Mouse (Mus musculus): Measurements from ENCODE around the gene Orc2. TPM values are rescaled to one million over a fixed set of nuclear protein-coding genes. Genes with fewer than 3 reads are reported as not detected.

The Orc2 gene
- 77.7 and 80.2 TPM in 2 replicates for polyA plus RNA-seq (2011; ENCODE audit: insufficient read depth, insufficient read length, low read depth, missing spikeins)

DNA sequence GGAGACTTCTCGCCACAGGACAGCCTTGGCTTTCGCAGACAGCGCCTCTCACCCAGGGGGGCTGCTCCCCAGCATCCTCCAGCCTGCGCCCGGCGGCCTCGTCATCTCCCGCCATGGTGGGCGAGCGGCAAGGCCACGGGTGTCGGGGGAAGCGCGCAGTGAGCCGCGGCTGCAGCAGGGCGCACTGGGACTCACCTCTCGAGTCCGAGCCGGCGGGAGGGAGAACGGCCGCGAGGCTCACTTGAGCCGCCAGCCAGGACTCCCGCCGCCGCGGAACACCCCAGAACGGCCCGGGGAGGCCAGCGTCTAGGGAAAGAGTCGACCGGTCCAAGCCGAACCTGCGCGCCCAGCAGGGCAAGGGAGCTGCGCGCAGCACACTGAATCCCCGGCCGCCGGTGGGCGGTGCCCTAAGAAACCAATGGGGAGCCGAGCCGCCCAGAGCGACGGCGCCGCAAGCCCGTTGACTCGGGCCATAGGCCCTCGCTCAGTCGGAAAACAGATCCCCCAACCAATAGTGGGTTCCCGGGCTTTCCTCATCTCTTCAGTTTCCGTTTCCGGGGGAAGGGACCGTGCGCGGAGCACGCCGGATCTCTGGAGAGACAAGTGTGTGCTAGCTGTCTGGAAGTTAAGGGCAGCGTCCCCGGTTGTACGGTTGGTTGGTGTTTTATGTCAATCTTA lies at the start of gene Orc2:
Orc2 (minus strand) TSS at position 533 of the 678 bp plus-strand sequence.
- H3K9ac ChIP-seq (ENCODE audit: low read depth, poor library complexity, severe bottlenecking) = peak within 1 kb of the TSS; percentile 96
- H3K36me3 ChIP-seq (ENCODE audit: control insufficient read depth, insufficient read depth, low read length, poor library complexity, severe bottlenecking) = peaks cover 12% of the 10 kb centered on the region
- peaks cover 41% of the 10 kb centered on the region for H3K9me3 ChIP-seq (replicated peaks; ENCODE audit: control insufficient read depth, insufficient read depth, low read length, poor library complexity, severe bottlenecking)
- H3K27me3 ChIP-seq (ENCODE audit: control insufficient read depth, insufficient read depth, low read length, poor library complexity, severe bottlenecking) = no peaks in the 10 kb centered on the region
- H3K4me3 ChIP-seq (ENCODE audit: low read depth, low read length) = peak within 1 kb of the TSS; percentile 99
- TF ChIP-seq POLR2A (IDR thresholded peaks at IDR 0.05; ENCODE audit: insufficient read depth, low read length) (peak; percentile 17), CTCF (IDR thresholded peaks at IDR 0.05; ENCODE audit: low read depth, low read length) (no peak)
- H3K4me1 ChIP-seq (ENCODE audit: control insufficient read depth, insufficient read depth, low read length) = no peaks in the 10 kb centered on the region
- 0 out of 2 replicates have a peak within 1 kb of the TSS, but pooled peaks have one; percentile 21 for H3K27ac ChIP-seq (ENCODE audit: insufficient read depth, low read length)

DNA sequence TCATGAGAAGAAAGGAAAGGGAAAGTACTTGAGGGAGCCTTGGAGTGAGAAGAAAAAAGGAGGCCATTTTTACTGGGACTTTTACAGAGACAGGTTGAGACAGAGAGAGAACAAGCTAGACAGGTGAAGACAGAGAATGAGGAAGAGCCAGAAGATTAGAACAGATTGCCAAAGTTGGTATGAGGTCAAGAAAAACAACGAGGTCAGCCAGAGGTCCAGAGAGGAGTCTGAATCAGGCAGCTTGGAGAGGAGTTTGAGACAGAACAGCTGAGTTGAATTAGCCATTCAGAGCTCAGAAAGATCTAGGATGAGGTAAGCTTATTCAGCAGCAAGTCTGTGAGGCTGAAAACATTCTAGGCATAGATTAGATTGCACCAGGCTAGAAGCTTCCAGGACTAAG lies 36.5 kb upstream of the Orc2 start:
- Histone ChIP-seq H3K9me3 (replicated peaks; ENCODE audit: control insufficient read depth, insufficient read depth, low read length, poor library complexity, severe bottlenecking) (no peaks in the 10 kb centered on the region), H3K4me1 (ENCODE audit: control insufficient read depth, insufficient read depth, low read length) (no peaks in the 10 kb centered on the region), H3K9ac (ENCODE audit: low read depth, poor library complexity, severe bottlenecking) (no peak overlapping the region), H3K36me3 (ENCODE audit: control insufficient read depth, insufficient read depth, low read length, poor library complexity, severe bottlenecking) (peaks cover 3% of the 10 kb centered on the region), H3K4me3 (ENCODE audit: low read depth, low read length) (no peak overlapping the region), H3K27me3 (ENCODE audit: control insufficient read depth, insufficient read depth, low read length, poor library complexity, severe bottlenecking) (no peaks in the 10 kb centered on the region), H3K27ac (ENCODE audit: insufficient read depth, low read length) (no peak overlapping the region)
- no peak for TF ChIP-seq EP300 (IDR thresholded peaks at IDR 0.05; ENCODE audit: insufficient read depth, low read depth, low read length)
- TF ChIP-seq POLR2A (IDR thresholded peaks at IDR 0.05; ENCODE audit: insufficient read depth, low read length) = no peak
- TF ChIP-seq CTCF (IDR thresholded peaks at IDR 0.05; ENCODE audit: low read depth, low read length) = no peak

DNA sequence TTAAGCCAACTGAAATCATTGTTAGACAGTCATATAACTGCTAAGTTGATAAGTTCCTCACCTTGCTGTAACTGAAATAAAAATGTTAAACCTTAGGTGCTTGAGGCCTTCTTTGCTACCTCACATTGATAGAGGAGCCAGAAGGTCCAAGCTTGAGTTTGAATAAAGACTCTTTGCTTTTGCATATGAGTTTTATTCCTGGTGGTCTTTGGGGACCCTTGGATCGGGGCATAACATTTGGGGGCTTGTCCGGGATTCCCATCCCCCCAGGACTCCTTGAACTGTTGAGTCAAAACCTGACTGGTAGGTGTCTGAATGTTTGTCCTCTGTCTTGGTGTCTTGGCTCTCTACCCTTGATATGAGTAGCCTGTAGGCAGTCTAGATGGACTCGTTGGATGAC lies 2.3 kb upstream of the Orc2 start:
- Histone ChIP-seq H3K27me3 (ENCODE audit: control insufficient read depth, insufficient read depth, low read length, poor library complexity, severe bottlenecking) (no peaks in the 10 kb centered on the region), H3K27ac (ENCODE audit: insufficient read depth, low read length) (no peak overlapping the region), H3K36me3 (ENCODE audit: control insufficient read depth, insufficient read depth, low read length, poor library complexity, severe bottlenecking) (no peaks in the 10 kb centered on the region), H3K4me3 (ENCODE audit: low read depth, low read length) (no peak overlapping the region), H3K4me1 (ENCODE audit: control insufficient read depth, insufficient read depth, low read length) (no peaks in the 10 kb centered on the region), H3K9ac (ENCODE audit: low read depth, poor library complexity, severe bottlenecking) (no peak overlapping the region), H3K9me3 (replicated peaks; ENCODE audit: control insufficient read depth, insufficient read depth, low read length, poor library complexity, severe bottlenecking) (peaks cover 65% of the 10 kb centered on the region)
- no peak for TF ChIP-seq POLR2A (IDR thresholded peaks at IDR 0.05; ENCODE audit: insufficient read depth, low read length)
- TF ChIP-seq EP300 (IDR thresholded peaks at IDR 0.05; ENCODE audit: insufficient read depth, low read depth, low read length) = no peak
- TF ChIP-seq CTCF (IDR thresholded peaks at IDR 0.05; ENCODE audit: low read depth, low read length) = no peak

GRCm38 (mm10) chr1:58503793-58504370 lies 1.0 kb downstream of the Orc2 start:
- TF ChIP-seq CTCF (IDR thresholded peaks at IDR 0.05; ENCODE audit: low read depth, low read length) = no peak
- no peak for TF ChIP-seq POLR2A (IDR thresholded peaks at IDR 0.05; ENCODE audit: insufficient read depth, low read length)
- TF ChIP-seq EP300 (IDR thresholded peaks at IDR 0.05; ENCODE audit: insufficient read depth, low read depth, low read length) = no peak
- Histone ChIP-seq H3K27me3 (ENCODE audit: control insufficient read depth, insufficient read depth, low read length, poor library complexity, severe bottlenecking) (no peaks in the 10 kb centered on the region), H3K36me3 (ENCODE audit: control insufficient read depth, insufficient read depth, low read length, poor library complexity, severe bottlenecking) (peaks cover 20% of the 10 kb centered on the region), H3K27ac (ENCODE audit: insufficient read depth, low read length) (no peak overlapping the region), H3K9me3 (replicated peaks; ENCODE audit: control insufficient read depth, insufficient read depth, low read length, poor library complexity, severe bottlenecking) (peaks cover 33% of the 10 kb centered on the region), H3K4me1 (ENCODE audit: control insufficient read depth, insufficient read depth, low read length) (no peaks in the 10 kb centered on the region), H3K4me3 (ENCODE audit: low read depth, low read length) (peak overlapping the region; percentile 99), H3K9ac (ENCODE audit: low read depth, poor library complexity, severe bottlenecking) (peak overlapping the region; percentile 96)

GRCm38 (mm10) chr1:58503134-58503533 lies 1.8 kb downstream of the Orc2 start:
- Histone ChIP-seq H3K9me3 (replicated peaks; ENCODE audit: control insufficient read depth, insufficient read depth, low read length, poor library complexity, severe bottlenecking) (peaks cover 26% of the 10 kb centered on the region), H3K36me3 (ENCODE audit: control insufficient read depth, insufficient read depth, low read length, poor library complexity, severe bottlenecking) (peaks cover 24% of the 10 kb centered on the region), H3K4me3 (ENCODE audit: low read depth, low read length) (no peak overlapping the region), H3K27me3 (ENCODE audit: control insufficient read depth, insufficient read depth, low read length, poor library complexity, severe bottlenecking) (no peaks in the 10 kb centered on the region), H3K4me1 (ENCODE audit: control insufficient read depth, insufficient read depth, low read length) (no peaks in the 10 kb centered on the region), H3K27ac (ENCODE audit: insufficient read depth, low read length) (no peak overlapping the region), H3K9ac (ENCODE audit: low read depth, poor library complexity, severe bottlenecking) (peak overlapping the region; percentile 96; the same call in 1 of the 2 replicates)
- no peak for TF ChIP-seq EP300 (IDR thresholded peaks at IDR 0.05; ENCODE audit: insufficient read depth, low read depth, low read length)

DNA sequence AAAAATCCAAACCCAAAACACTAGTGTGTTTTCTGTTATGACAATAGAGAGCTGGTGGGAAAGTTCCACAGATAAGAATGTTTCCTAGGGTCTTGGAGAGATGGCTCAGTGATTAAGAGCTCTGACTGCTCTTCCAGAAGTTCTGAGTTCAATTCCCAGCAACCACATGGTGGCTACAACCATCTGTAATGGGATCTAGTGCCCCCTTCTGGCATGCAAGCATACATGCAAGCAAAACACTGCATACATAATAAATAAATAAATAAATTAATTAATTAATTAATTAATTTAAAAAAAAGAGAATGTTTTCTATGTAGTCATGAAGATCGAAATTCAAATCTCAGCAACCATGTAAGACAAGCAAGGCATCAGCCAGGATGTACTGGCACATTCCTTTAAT lies 6.2 kb downstream of the Orc2 start:
- Histone ChIP-seq H3K4me1 (ENCODE audit: control insufficient read depth, insufficient read depth, low read length) (no peaks in the 10 kb centered on the region), H3K9me3 (replicated peaks; ENCODE audit: control insufficient read depth, insufficient read depth, low read length, poor library complexity, severe bottlenecking) (no peaks in the 10 kb centered on the region), H3K27me3 (ENCODE audit: control insufficient read depth, insufficient read depth, low read length, poor library complexity, severe bottlenecking) (no peaks in the 10 kb centered on the region), H3K36me3 (ENCODE audit: control insufficient read depth, insufficient read depth, low read length, poor library complexity, severe bottlenecking) (peaks cover 57% of the 10 kb centered on the region), H3K9ac (ENCODE audit: low read depth, poor library complexity, severe bottlenecking) (no peak overlapping the region), H3K4me3 (ENCODE audit: low read depth, low read length) (no peak overlapping the region), H3K27ac (ENCODE audit: insufficient read depth, low read length) (no peak overlapping the region)
- no peak for TF ChIP-seq EP300 (IDR thresholded peaks at IDR 0.05; ENCODE audit: insufficient read depth, low read depth, low read length)
- TF ChIP-seq CTCF (IDR thresholded peaks at IDR 0.05; ENCODE audit: low read depth, low read length) = no peak
- TF ChIP-seq POLR2A (IDR thresholded peaks at IDR 0.05; ENCODE audit: insufficient read depth, low read length) = no peak

Data from ES-Bruce4 (cell line).